Mouse (Mus musculus): ENCODE data around the gene Fam126a. TPM values are rescaled to one million over a fixed set of nuclear protein-coding genes. Genes with fewer than 3 reads are reported as not detected.
"Not testable (repeated sequence)": the region's sequence is repeated elsewhere in the genome, so short reads cannot be mapped to it uniquely, and the experiment has no call there.

Gene Fam126a
- total RNA-seq, 2 experiments from 2014 or later, result 32.6 to 32.7 TPM

DNA sequence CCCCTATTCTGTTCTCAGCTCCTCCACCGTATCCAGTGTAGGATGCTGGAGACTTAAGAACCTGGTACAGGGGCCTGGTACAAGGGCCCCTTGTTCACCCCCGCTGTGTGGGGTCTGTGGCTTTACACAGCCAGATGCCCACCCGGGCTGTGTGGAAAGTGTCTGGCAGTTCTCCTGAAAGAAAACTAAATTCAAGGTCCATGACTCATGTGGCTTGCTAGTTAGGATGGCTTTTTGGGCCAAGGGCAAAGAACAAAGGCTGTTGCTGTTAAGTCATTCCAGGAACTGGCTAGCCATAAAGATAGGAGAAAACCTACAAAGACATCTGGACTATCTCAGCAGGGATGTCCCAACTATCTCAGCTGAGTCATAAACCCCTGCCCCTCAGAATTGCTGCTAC lies 121.2 kb downstream of the Fam126a start:
- no peak for DNase-seq (ENCODE audit: low spot score in 2 of 2)

DNA sequence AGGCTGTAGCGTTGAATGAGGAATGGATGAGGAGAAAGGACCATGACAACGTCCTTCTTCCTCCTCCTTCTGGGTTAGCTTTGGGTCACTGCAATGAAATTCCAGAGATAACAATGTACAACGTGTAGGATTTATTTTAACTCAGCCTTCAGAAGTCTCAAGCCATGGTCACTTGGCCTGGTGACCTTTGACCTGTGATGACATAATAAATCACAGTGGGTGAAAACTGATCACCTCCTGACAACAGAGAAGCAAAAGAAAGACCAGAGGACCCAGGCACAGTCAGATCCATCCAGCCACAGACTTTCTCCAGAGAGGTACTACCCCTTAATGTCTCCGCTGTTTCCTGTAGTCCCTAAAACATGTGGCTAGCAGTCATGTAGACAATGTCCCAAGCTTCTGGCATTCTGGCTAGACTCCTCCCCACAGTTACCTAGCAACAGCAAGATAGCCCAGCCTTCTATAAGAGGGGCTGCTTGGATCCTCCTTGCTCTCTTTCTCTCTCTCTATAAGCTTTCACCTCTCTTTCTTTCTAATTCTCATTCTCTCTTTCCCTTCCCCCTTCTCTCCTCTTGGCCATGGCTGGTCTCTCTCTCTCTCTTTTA lies 121.9 kb downstream of the Fam126a start:
- no peak for DNase-seq (ENCODE audit: low spot score in 2 of 2)

DNA sequence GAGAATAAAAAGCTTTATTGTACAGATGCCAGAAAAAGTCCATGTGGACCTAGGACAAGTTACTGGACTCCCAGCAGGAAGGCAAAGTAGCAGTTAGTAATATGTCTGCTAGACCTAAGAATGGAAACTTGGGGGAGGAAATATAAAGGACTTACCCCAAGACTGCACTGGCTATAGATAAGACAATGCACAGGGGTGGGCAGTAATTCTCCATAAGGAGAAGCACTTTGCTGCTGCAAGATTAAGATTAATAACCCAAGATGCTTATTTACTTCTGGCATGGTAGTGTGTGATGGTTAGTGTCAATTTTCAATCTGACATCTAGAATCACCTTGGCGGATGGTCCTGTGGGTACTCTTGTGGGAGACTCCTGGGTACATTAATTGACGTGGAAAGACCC lies 128.3 kb downstream of the Fam126a start:
- DNase-seq (ENCODE audit: low spot score in 2 of 2), result no peak

DNA sequence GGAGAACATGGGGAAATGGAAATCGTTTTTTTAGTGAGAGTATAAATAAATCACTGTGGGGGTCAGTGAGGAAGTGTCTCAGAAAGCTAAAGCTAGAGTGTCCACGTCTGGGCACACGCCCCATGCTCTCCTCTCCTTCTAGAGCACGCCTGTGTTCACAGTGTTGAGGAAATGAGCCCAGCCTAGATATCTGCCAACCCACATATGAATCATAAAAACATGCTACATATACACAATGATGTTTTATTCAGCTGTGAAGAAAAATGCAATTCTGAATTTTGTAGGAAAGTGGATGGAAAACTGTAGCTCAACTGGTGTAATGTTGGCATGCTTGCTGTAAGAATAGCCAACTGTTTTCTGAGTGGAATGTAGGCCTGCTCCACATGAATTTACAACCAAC lies 130.3 kb downstream of the Fam126a start:
- no peak for DNase-seq (ENCODE audit: low spot score in 2 of 2)

DNA sequence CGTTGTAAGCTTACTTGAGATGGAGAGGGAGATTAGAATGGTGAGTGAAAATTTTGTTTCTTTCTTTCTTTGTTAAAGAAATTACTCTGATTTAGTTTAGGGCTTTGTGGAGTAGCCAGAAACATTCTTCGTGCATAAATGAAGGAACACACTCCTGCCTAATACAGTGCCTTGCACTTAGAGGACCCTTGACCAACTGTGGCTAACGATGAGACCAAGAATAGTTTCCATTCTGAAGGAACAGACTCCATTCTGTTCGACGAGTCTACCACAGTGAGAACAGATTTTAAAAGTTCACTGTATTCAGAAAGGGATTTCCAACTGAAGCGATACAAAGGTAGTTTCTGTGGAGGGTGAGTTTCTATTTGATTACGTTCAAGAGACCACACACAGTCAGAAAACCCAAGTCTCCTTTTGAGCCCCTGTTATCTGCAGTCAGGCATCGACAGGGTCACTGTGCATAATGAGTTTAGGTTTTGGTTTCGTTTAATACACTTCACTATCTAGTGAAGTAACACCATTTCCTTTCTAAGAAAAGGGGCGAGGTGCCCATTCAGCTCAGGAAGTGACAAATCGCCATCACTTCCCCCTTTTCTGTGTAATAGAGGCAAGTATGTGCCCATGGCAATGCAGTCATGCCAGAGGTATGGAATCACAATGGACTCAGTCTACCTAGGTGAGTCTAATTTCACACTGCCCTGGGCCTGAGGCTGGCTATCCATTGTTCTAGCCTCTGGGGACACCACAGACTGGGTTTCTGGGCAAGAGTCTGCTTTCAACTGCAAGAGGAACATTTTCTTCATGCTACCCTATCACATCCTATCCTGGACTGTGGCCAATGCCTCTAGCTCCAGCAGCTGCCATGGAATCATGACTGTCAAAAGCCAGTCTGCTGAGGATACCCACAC lies 136.4 kb downstream of the Fam126a start:
- DNase-seq (ENCODE audit: low spot score in 2 of 2), result peak in 1 of 2 experiments; percentile 36

DNA sequence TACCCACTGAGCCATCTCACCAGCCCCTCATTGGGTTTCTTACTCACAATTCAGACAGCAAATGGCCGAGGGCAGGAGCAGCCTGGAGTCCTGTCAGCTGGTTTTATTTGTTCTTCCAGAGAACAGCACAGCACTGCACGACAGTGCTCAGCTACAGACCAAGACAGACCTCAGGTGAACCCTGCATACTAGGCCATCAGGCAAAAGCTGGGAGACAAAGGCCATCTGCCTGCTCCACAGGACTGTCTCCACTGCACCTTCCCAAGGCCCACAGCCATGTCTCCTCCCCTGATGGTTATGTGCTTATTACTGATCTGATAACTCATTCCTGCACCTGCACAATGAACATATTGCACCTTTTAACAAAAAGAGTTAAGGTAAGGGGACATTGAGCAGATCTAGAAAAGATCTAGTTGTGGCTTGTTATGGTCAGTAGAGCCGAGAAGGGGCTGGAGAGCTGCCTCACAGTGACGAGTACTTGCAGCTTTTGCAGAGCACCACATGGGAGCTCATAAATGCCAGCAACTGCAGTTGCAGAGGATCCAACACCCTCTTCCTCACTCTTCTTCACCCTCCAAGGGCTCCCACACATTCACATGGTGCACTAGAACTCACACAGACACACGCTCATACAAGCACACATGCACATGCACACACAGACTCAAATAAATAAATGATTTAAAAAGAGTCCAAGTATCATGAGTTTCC lies 137.2 kb downstream of the Fam126a start:
- DNase-seq (ENCODE audit: low spot score in 2 of 2), result no peak

DNA sequence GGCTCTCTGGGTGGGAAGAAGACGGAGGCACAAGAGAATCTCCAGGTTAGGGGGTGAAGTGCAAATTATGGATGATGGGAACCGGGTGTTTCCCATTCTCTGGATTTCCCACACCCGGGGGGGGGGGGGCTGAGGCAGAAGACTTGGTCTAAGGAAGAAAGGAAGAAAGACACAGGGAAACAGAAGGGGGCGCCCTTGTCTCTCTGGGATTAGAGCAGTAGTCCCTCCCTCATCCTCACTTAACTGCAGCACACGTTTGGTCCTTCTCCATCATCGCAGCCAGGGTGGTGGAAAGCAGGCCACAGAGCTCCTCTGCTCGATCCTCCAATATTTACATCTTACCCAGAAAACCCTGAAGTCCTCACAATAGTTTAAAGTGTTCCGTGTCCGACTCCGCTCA lies 139.8 kb downstream of the Fam126a start:
- DNase-seq (ENCODE audit: low spot score in 2 of 2), result peak; percentile 53 to 77

DNA sequence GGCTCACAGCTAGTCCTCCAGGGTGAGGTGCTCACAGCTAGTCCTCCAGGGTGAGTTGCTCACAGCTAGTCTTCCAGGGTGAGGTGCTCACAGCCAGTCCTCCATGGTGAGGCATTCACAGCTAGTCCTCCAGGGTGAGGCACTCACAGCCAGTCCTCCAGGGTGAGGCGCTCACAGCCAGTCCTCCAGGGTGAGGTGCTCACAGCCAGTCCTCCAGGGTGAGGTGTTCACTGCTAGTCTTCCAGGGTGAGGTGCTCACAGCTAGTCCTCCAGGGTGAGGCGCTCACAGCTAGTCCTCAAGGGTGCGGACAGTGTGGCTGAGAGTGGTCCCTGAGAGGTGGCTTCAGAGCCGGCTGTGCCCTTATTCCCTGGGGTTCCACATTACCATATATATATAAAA lies 141.0 kb downstream of the Fam126a start:
- no peak for DNase-seq (ENCODE audit: low spot score in 2 of 2)

DNA sequence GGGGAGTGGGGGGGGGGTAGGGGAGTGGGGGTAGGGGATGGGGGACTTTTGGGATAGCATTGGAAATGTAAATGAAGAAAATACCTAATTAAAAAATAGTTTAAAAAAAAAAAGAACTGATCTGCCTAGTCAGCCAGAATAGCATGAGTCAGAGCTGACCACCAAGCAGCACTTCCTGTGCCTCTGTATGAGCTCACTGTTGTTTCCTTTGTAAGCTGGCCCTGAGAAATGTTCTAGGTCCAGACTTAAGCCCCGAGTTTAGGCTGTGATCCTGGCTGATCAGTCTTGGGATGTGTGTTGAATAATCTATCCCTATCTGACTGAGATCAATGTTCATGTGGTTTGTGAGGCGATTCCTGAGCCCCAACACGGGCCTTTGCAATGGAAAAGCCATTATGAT lies 143.4 kb downstream of the Fam126a start:
- no peak for DNase-seq (ENCODE audit: low spot score in 2 of 2)

DNA sequence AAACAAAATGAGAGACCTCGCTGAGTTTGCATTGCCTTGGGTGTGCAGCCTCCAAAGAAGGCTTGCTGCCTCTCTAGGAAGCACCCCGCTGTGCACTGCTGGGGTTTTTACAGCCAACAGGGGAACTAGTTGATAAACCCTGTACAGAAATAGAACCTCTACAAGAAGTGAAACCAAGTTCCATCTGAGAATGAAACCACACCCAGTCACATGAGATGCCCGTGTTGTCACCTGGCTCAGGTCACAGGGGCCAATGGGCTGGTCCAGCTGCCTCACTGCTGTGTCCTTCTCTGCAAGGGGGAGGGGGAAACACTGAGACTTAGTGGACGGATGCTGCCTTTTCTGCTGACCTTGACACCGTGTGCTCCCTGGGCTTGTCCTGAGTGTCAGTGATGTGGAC lies 156.0 kb downstream of the Fam126a start:
- no peak for DNase-seq (ENCODE audit: low spot score in 2 of 2)

DNA sequence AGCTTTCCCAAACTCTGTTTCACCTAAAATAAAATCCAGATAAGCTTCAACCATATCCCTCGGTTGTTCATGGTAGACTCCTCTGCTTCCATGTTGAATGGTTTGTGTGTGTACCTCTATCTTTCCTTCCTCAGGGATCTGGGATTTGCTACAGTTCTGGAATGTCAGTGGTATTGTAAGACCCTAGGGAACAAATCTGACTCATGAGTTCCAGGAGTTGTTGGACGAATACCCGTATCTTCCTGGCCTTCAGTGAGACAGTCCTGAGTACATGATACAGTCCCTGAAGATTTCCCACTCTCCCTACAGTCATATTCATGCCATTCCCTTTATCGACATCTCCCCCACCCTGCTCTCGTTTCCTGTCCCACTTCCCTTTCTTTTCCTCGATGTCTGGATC lies 157.9 kb downstream of the Fam126a start:
- DNase-seq (ENCODE audit: low spot score in 2 of 2), result no peak

DNA sequence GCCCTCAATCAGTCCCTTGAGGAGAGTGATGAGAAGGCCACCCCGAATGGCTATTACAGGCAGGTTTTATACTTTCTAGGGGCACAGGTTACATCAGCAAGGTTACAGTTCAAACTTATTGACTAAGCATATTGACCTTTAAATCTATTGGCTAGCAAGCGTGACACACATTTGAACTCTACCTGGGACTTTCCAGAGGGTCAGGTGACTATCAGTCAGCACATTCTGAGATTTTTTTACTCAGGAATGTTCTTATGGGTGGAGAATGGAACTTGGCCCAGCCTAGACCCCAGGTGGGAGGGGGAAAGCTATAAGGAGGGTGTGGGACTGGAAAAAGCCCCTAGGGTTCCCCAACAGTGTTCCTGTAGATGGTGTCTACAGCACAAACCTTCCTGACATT lies 159.2 kb downstream of the Fam126a start:
- not testable (repeated sequence) for DNase-seq (ENCODE audit: low spot score in 2 of 2)

DNA sequence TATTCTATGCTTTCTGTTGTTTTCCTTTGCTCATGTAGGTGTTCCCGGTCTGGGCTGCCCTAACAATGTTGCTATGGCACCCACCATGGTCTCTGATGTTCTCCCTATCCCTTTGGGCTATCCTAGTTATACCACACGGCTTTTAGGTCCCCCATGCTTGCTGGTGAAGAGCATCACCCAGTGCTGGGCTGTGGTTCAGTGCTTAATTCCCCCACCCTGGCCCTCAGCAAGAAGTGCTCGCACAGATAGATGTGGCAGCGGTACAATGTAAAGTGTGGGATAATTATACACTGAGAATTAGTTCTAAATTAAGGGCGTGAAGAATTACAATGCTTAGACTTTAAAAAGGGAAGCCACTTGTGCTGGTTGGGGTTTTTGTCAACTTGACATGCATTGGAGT lies 164.5 kb downstream of the Fam126a start:
- DNase-seq (ENCODE audit: low spot score in 2 of 2), result no peak

Other genes with a start within 250 kb of the Fam126a start
- gene Pus7, start 247.0 kb downstream of the Fam126a start, total RNA-seq (2021), result 10 to 100 TPM; 15.7 to 19.4 TPM
- 10 to 100 TPM; 17.4 to 20.8 TPM for gene Rint1, start 243.0 kb downstream of the Fam126a start, total RNA-seq (2021)
- 10 to 100 TPM; 54.7 to 58.0 TPM for gene Tomm7, start 186.5 kb downstream of the Fam126a start, total RNA-seq (2021)
- gene Klhl7, start 69.9 kb upstream of the Fam126a start, total RNA-seq (2021), result 10 to 100 TPM; 50.4 to 59.1 TPM
- gene Nupl2, start 134.3 kb upstream of the Fam126a start, total RNA-seq (2021), result 1 to 10 TPM; 9.2 TPM

Measured in gastrocnemius, postnatal 4 days (tissue).